Mouse (Mus musculus) liver, postnatal 0 days (tissue): ENCODE measurements at regions not wholly inside any gene's neighbourhood (a gene's known extent, or its start where the extent isn't known, plus 50 kb on each side); places are given as distances from the start of the nearest gene placed in this dataset.
"Not testable (repeated sequence)": the region's sequence is repeated elsewhere in the genome, so short reads cannot be mapped to it uniquely, and the experiment has no call there.

Experiments
- ATAC-seq: fragments of 200-750 bp; cut with Nextera tagmentation; 2 replicates; pipeline ENCODE4 v1.8.0; 2017; ENCODE audit warnings: mild to moderate bottlenecking, moderate library complexity
- DNase-seq: peaks from one replicate; pipeline ENCODE4 v3.0.0-alpha.2; 2016
- H3K27ac ChIP-seq: fragments of 300-500 bp; sonication (generic); 2 replicates; pipeline ENCODE4 v1.5.1; 2014; ENCODE audit warnings: antibody characterized with exemption, moderate library complexity, mild to moderate bottlenecking, low read depth
- H3K27me3 ChIP-seq: fragments of 300-500 bp; sonication (generic); 2 replicates; pipeline ENCODE4 v1.6.1; 2014; ENCODE audit warnings: low read length, control low read depth, mixed read lengths; ENCODE audit not compliant: insufficient read depth
- H3K36me3 ChIP-seq: fragments of 300-500 bp; sonication (generic); replicated peaks from 2 replicates; pipeline ENCODE4 v1.6.1; 2014; ENCODE audit warnings: mild to moderate bottlenecking, control low read depth, low read length, moderate library complexity, mixed read lengths; ENCODE audit not compliant: insufficient read depth
- H3K4me1 ChIP-seq: fragments of 300-500 bp; sonication (generic); 2 replicates; pipeline ENCODE4 v1.6.1; 2014; ENCODE audit warnings: antibody characterized with exemption, mild to moderate bottlenecking, control low read depth; ENCODE audit not compliant: insufficient read depth
- H3K4me2 ChIP-seq: fragments of 300-500 bp; sonication (generic); 2 replicates; pipeline ENCODE4 v1.6.1; 2014; ENCODE audit warnings: low read depth, mild to moderate bottlenecking, low read length, moderate library complexity, mixed read lengths
- H3K4me3 ChIP-seq: fragments of 300-500 bp; sonication (generic); 2 replicates; pipeline ENCODE4 v1.5.1; 2014; ENCODE audit warnings: low read depth, low read length
- H3K9ac ChIP-seq: fragments of 300-500 bp; sonication (generic); replicated peaks from 2 replicates; pipeline ENCODE4 v1.6.1; 2014; ENCODE audit warnings: mild to moderate bottlenecking, moderate library complexity
- H3K9me3 ChIP-seq: fragments of 300-500 bp; sonication (generic); 2 replicates; pipeline ENCODE4 v1.6.1; 2016; ENCODE audit warnings: mild to moderate bottlenecking, control low read depth, low read length, mixed read lengths
- CTCF ChIP-seq: sonication (generic); IDR thresholded peaks from 2 replicates; pipeline ENCODE4 v1.5.1; 2016; ENCODE audit warnings: antibody characterized with exemption, low read depth
- EP300 ChIP-seq: IDR thresholded peaks from 2 replicates; pipeline ENCODE4 v1.6.1; 2016; ENCODE audit warnings: antibody characterized with exemption, low read depth, mild to moderate bottlenecking
- WGBS: fragments of 180-500 bp; shearing (Covaris S2); extraction: QIAGEN DNeasy Blood & Tissue Kit; methylation state at CpG from one replicate; pipeline ENCODE4 v1.1.7; 2014; ENCODE audit not compliant: insufficient replicate concordance; 5-methylcytosine and 5-hydroxymethylcytosine counted together

DNA sequence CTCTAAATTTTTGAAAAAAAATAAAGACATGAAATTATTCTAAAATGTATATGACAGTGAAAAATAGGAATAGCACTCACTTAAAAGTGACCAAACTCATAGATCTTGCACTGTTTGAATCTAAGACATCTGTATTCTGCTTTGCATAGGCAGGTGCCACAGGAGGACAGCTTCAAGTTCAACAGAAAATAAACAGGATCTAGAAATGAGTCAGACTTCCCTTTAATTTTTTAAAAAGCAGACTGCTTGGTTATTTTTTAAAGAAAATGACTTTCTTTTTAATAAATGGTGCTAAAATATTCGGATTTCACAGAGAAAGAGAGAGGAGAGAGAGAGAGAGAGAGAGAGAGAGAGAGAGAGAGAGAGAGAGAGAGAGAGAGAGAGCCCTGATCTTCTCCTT lies 123.8 kb upstream of the Myt1l start:
- Histone ChIP-seq H3K27ac (no peak overlapping the region), H3K9ac (no peak overlapping the region)
- ATAC-seq: no peak

GRCm38 (mm10) chr12:29409336-29410055 lies 118.7 kb upstream of the Myt1l start:
- no peaks in the 10 kb centered on the region for H3K9me3 ChIP-seq
- H3K9ac ChIP-seq: no peak overlapping the region
- H3K4me2 ChIP-seq: no peak overlapping the region
- no peaks in the 10 kb centered on the region for H3K27me3 ChIP-seq
- ATAC-seq: peak; percentile 66
- no peaks in the 10 kb centered on the region for H3K36me3 ChIP-seq
- peak; percentile 68 for DNase-seq
- TF ChIP-seq EP300: no peak
- no peak for TF ChIP-seq CTCF
- WGBS: 72% methylated on average over 8 of the region's 8 CpGs
- H3K4me1 ChIP-seq: 0 out of 2 replicates have a peak, but pooled peaks cover 2% of the 10 kb centered on the region
- H3K4me3 ChIP-seq: no peak overlapping the region
- no peak overlapping the region for H3K27ac ChIP-seq

More for the DNA sequence above, 123.8 kb upstream of the Myt1l start:
- Histone ChIP-seq H3K36me3 (no peaks in the 10 kb centered on the region), H3K4me2 (no peak overlapping the region), H3K27me3 (no peaks in the 10 kb centered on the region), H3K9me3 (no peaks in the 10 kb centered on the region), H3K4me1 (no peaks in the 10 kb centered on the region), H3K4me3 (no peak overlapping the region)
- 6% methylated on average over 1 of the region's 1 CpGs for WGBS
- TF ChIP-seq CTCF (no peak), EP300 (no peak)
- DNase-seq: no peak

DNA sequence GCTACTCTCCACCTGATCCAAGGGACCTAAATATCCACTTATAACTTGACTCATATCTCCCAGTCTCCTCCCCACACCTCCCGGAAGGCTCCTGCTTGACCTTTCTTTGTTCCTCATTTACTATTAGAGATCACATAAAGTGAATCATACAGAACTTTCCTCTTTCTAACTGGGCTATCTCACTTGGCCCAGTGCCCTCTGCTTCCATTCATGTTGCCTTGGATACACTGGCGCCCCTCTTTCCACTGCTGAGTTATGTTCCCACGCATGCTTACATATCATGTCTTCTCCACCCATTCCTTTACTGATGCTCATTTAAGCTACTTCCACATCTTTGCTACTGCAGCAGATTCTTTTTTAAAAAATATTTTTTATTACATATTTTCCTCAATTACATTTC lies 94.2 kb upstream of the Myt1l start:
- TF ChIP-seq EP300: no peak
- TF ChIP-seq CTCF: no peak
- ATAC-seq (no peak), DNase-seq (no peak)
- Histone ChIP-seq H3K36me3 (no peaks in the 10 kb centered on the region), H3K27me3 (no peaks in the 10 kb centered on the region), H3K9ac (no peak overlapping the region), H3K4me1 (no peaks in the 10 kb centered on the region), H3K4me2 (no peak overlapping the region), H3K27ac (no peak overlapping the region), H3K9me3 (no peaks in the 10 kb centered on the region), H3K4me3 (no peak overlapping the region)
- WGBS: 73% methylated on average over 3 of the region's 3 CpGs

- no peak overlapping the region for H3K9ac ChIP-seq
- TF ChIP-seq CTCF (no peak), EP300 (no peak)
- H3K27ac ChIP-seq: no peak overlapping the region
- no peaks in the 10 kb centered on the region for H3K36me3 ChIP-seq
- WGBS: 72% methylated on average over 11 of the region's 11 CpGs
- H3K4me3 ChIP-seq: no peak overlapping the region
- H3K4me2 ChIP-seq: no peak overlapping the region
- DNase-seq (no peak), ATAC-seq (no peak)
- H3K27me3 ChIP-seq: no peaks in the 10 kb centered on the region
- H3K4me1 ChIP-seq: no peaks in the 10 kb centered on the region
- no peaks in the 10 kb centered on the region for H3K9me3 ChIP-seq
Measured at GRCm38 (mm10) chr12:29439343-29440019, 88.7 kb upstream of the Myt1l start.

DNA sequence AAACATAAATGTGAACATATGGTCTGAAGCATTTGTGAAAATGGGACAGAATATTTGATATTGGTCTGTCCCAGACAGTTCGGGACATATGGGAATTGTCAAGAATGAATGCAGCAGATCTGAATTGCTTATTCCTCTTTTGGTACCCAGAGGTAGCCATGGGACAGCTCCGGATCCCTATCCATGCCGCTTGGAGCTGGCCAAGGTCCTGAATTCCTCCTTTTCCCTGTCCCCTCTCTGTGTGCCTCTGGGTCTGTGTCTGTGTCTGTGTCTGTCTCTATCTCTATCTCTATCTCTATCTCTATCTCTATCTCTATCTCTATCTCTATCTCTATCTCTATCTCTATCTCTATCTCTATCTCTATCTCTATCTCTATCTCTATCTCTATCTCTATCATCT lies 63.0 kb upstream of the Myt1l start:
- peak; percentile 58 for DNase-seq
- 14% methylated on average over 3 of the region's 3 CpGs for WGBS
- not testable (repeated sequence) for H3K4me1 ChIP-seq

More for the DNA sequence above, 63.0 kb upstream of the Myt1l start:
- H3K27ac ChIP-seq, H3K4me2 ChIP-seq, ATAC-seq, H3K27me3 ChIP-seq, H3K4me3 ChIP-seq, H3K9ac ChIP-seq, H3K9me3 ChIP-seq, H3K36me3 ChIP-seq: not testable (repeated sequence)
